In genomic region chr1:195241496-195241895, GRCm38 (mm10) we compare ENCODE assay signal across 9 mouse cellular contexts.
A peak's percentile ranks its signal among the peaks of the same experiment; 100 is the strongest.
DNase-seq lines count a peak whose midpoint lies in the region; ATAC-seq and TF ChIP-seq lines count a peak whose summit lies in the region.
"Had no signal": no experiment of that assay in that cellular context is flagged by ENCODE, and none has a peak within 500 bp of the region (broad histone marks: within the 10 kb centered on the region; RNA-seq: fewer than 3 reads in every experiment).

No protein-coding gene starts in this region.

- H3K27ac ChIP-seq in layer of hippocampus, adult 2 months, result no peak overlapping the region
- no peak overlapping the region for H3K27ac ChIP-seq in intestine, postnatal 0 days (ENCODE audit: low read depth, low read length)
- H3K27ac ChIP-seq: lung, embryonic 15.5 days had no signal

- no peak for ATAC-seq in intestine, postnatal 0 days

- no peaks in the 10 kb centered on the region for H3K4me1 ChIP-seq in intestine, postnatal 0 days (replicated peaks; ENCODE audit: control insufficient read depth, insufficient read depth, low read length)
- H3K4me1 ChIP-seq: lung, embryonic 15.5 days had no signal

- no peaks in the 10 kb centered on the region for H3K27me3 ChIP-seq in intestine, postnatal 0 days (replicated peaks; ENCODE audit: control insufficient read depth, insufficient read depth, low read length)
- H3K27me3 ChIP-seq: lung, embryonic 15.5 days had no signal

- peak; percentile 100 for DNase-seq in A20 (ENCODE audit: low read depth, low spot score)
- peak; percentile 100 for DNase-seq in ES-CJ7 (ENCODE audit: low read depth, low spot score)
- DNase-seq in c-Kit-positive CD71-positive TER-119-positive erythroid progenitor cells, embryonic 14.5 days (ENCODE audit: low spot score), result peak; percentile 100
- DNase-seq in gastrocnemius, postnatal 10 days, result peak; percentile 100
- DNase-seq in layer of hippocampus, adult 2 months (ENCODE audit: low spot score in 2 of 2), result peak; percentile 98 to 100
- peak; percentile 99 for DNase-seq in lung, postnatal 10 days
- peak; percentile 95 to 100 for DNase-seq in spleen, postnatal 14 days (ENCODE audit: low spot score in 2 of 2)

- no peak overlapping the region for H3K9ac ChIP-seq in intestine, postnatal 0 days (ENCODE audit: low read depth, low read length)
- H3K9ac ChIP-seq: lung, embryonic 15.5 days had no signal

- no peak for TF ChIP-seq CTCF in layer of hippocampus, adult 2 months (conservative IDR thresholded peaks at IDR 0.05)
- TF ChIP-seq CTCF in intestine, postnatal 0 days (IDR thresholded peaks at IDR 0.05; ENCODE audit: low read depth), result no peak

- WGBS in intestine, postnatal 0 days, result 4% methylated on average over 30 of the region's 30 CpGs

- no peak overlapping the region for H3K4me2 ChIP-seq in intestine, postnatal 0 days (replicated peaks; ENCODE audit: low read depth)
- H3K4me2 ChIP-seq: lung, embryonic 15.5 days had no signal

- H3K36me3 ChIP-seq in intestine, postnatal 0 days (ENCODE audit: control insufficient read depth, insufficient read depth), result no peaks in the 10 kb centered on the region
- H3K36me3 ChIP-seq: lung, embryonic 15.5 days had no signal

- H3K9me3 ChIP-seq in intestine, postnatal 0 days (ENCODE audit: control insufficient read depth), result no peaks in the 10 kb centered on the region
- H3K9me3 ChIP-seq: lung, embryonic 15.5 days had no signal

- H3K4me3 ChIP-seq in layer of hippocampus, adult 2 months, result no peak overlapping the region
- no peak overlapping the region for H3K4me3 ChIP-seq in intestine, postnatal 0 days (ENCODE audit: low read depth, low read length)
- H3K4me3 ChIP-seq: lung, embryonic 15.5 days had no signal
